Mouse (Mus musculus) hindbrain, postnatal 0 days (tissue): ENCODE measurements at regions not wholly inside any gene's neighbourhood (a gene's known extent, or its start where the extent isn't known, plus 50 kb on each side); places are given as distances from the start of the nearest gene placed in this dataset.

Experiments
- ATAC-seq: fragments of 200-750 bp; cut with Nextera tagmentation; 2 replicates; pipeline ENCODE4 v1.8.0; 2017; ENCODE audit warnings: mild to moderate bottlenecking, moderate TSS enrichment, moderate library complexity
- DNase-seq: peaks from one replicate; pipeline ENCODE4 v3.0.0-alpha.2; 2015; ENCODE audit warnings: low spot score
- H3K27ac ChIP-seq: fragments of 300-500 bp; sonication (generic); 2 replicates; pipeline ENCODE4 v1.5.1; 2014; ENCODE audit warnings: mild to moderate bottlenecking
- H3K27me3 ChIP-seq: fragments of 300-500 bp; sonication (generic); 2 replicates; pipeline ENCODE4 v1.6.1; 2014; ENCODE audit warnings: low read length, mixed read lengths; ENCODE audit not compliant: insufficient read depth
- H3K36me3 ChIP-seq: fragments of 300-500 bp; sonication (generic); 2 replicates; pipeline ENCODE4 v1.6.1; 2014; ENCODE audit warnings: low read length, mixed read lengths; ENCODE audit not compliant: insufficient read depth
- H3K4me1 ChIP-seq: fragments of 300-500 bp; sonication (generic); 2 replicates; pipeline ENCODE4 v1.6.1; 2014; ENCODE audit warnings: antibody characterized with exemption, low read length, mixed read lengths; ENCODE audit not compliant: insufficient read depth
- H3K4me2 ChIP-seq: fragments of 300-500 bp; sonication (generic); 2 replicates; pipeline ENCODE4 v1.6.1; 2014; ENCODE audit warnings: low read depth, mild to moderate bottlenecking, low read length, moderate library complexity, mixed read lengths
- H3K4me3 ChIP-seq: fragments of 300-500 bp; sonication (generic); 2 replicates; pipeline ENCODE4 v1.5.1; 2014; ENCODE audit warnings: low read length
- H3K9ac ChIP-seq: fragments of 300-500 bp; sonication (generic); replicated peaks from 2 replicates; pipeline ENCODE4 v1.6.1; 2014; ENCODE audit warnings: mild to moderate bottlenecking, low read length, moderate library complexity, mixed read lengths
- H3K9me3 ChIP-seq: fragments of 300-500 bp; sonication (generic); 2 replicates; pipeline ENCODE4 v1.6.1; 2016; ENCODE audit warnings: low read length, mixed read lengths
- CTCF ChIP-seq: IDR thresholded peaks from 2 replicates; pipeline ENCODE4 v1.5.1; 2016; ENCODE audit warnings: antibody characterized with exemption, control low read depth, low read depth
- WGBS: fragments of 180-500 bp; shearing (Covaris S2); extraction: QIAGEN DNeasy Blood & Tissue Kit; methylation state at CpG from one replicate; pipeline ENCODE4 v1.1.7; 2014; 5-methylcytosine and 5-hydroxymethylcytosine counted together

GRCm38 (mm10) chr16:26181716-26182115 lies 76.1 kb upstream of the P3h2 start:
- WGBS, result 88% methylated on average over 3 of the region's 3 CpGs
- H3K36me3 ChIP-seq, result no peaks in the 10 kb centered on the region
- no peak for ATAC-seq
- H3K4me3 ChIP-seq, result no peak overlapping the region
- no peak overlapping the region for H3K9ac ChIP-seq
- H3K9me3 ChIP-seq, result no peaks in the 10 kb centered on the region
- DNase-seq, result no peak
- no peak for TF ChIP-seq CTCF
- no peaks in the 10 kb centered on the region; the same call in 1 of the 2 replicates for H3K4me1 ChIP-seq
- no peaks in the 10 kb centered on the region for H3K27me3 ChIP-seq
- H3K4me2 ChIP-seq, result no peak overlapping the region
- no peak overlapping the region for H3K27ac ChIP-seq

DNA sequence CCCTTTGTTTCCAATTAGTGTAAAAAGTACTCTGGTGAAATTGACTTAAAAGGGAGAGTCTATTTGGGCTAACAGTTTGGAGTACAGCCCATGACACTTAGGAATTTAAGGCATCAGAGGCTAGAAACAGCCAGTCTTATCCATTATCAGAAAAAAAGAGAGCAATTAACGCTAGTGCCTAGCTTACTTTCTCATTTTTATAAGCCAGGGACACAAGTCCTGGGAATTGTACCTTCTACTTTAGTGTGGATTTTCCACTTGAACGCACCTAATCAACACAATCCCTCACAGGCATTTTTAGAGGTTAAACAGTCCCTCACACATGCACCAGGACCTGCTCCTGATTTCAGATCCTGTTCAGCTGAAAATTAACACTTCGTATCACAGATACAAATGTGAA lies 65.9 kb upstream of the P3h2 start:
- Histone ChIP-seq H3K27ac (no peak overlapping the region), H3K4me3 (no peak overlapping the region), H3K4me2 (no peak overlapping the region), H3K9ac (no peak overlapping the region), H3K36me3 (no peaks in the 10 kb centered on the region), H3K27me3 (no peaks in the 10 kb centered on the region), H3K4me1 (no peaks in the 10 kb centered on the region), H3K9me3 (no peaks in the 10 kb centered on the region)
- WGBS, result 56% methylated on average over 3 of the region's 3 CpGs
- no peak for DNase-seq
- ATAC-seq, result no peak
- TF ChIP-seq CTCF, result no peak

DNA sequence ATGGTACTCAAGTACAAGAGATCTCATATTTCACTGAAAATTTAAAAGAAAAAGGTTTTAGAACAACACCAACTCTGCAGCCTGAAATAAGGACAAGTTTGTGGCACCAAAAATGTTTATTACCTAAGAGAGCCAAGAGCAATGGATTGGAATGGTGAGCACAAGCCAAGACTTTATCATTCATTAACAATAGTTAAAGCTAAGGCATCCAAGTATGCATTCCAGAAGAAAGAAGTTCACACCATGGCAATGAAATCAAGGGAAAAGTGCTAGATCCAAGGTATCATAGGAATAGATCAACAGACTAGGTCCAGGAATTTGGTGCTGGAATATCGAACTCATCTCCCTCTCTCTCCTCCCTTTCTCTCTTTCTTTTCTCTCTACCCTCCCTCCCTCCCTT lies 63.8 kb upstream of the P3h2 start:
- no peaks in the 10 kb centered on the region for H3K4me1 ChIP-seq
- no peak for ATAC-seq
- no peaks in the 10 kb centered on the region for H3K36me3 ChIP-seq
- no peaks in the 10 kb centered on the region for H3K9me3 ChIP-seq
- 96% methylated on average over 1 of the region's 1 CpGs for WGBS
- no peak overlapping the region for H3K9ac ChIP-seq
- no peak overlapping the region for H3K27ac ChIP-seq
- no peak for DNase-seq
- TF ChIP-seq CTCF, result no peak
- H3K4me3 ChIP-seq, result no peak overlapping the region
- no peak overlapping the region for H3K4me2 ChIP-seq
- no peaks in the 10 kb centered on the region for H3K27me3 ChIP-seq

DNA sequence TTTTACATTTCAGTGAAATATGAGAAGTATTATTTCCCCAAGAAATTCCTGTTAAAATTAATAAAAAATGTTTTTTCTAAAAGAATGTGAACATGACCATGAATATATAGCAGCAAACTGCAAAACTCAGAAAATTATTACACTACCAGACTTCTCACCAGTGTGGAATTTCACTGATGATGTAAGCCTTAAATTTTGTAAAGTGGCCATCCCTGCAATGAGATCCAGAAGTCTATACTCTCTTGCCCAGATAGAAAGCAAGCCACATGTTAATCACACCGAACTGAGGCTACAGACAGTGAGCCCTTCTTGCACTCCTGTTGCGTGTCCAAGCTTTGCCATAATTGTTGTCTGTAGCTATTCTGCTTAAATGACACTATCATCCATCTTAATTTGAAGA lies 62.6 kb upstream of the P3h2 start:
- Histone ChIP-seq H3K4me3 (no peak overlapping the region), H3K27me3 (no peaks in the 10 kb centered on the region), H3K4me2 (no peak overlapping the region), H3K9ac (no peak overlapping the region), H3K27ac (no peak overlapping the region), H3K4me1 (no peaks in the 10 kb centered on the region), H3K36me3 (no peaks in the 10 kb centered on the region), H3K9me3 (no peaks in the 10 kb centered on the region)
- no peak for DNase-seq
- ATAC-seq, result no peak
- TF ChIP-seq CTCF, result no peak
- 93% methylated on average over 2 of the region's 2 CpGs for WGBS

GRCm38 (mm10) chr16:26164066-26164465 lies 58.5 kb upstream of the P3h2 start:
- 56% methylated on average over 4 of the region's 4 CpGs for WGBS
- ATAC-seq, result no peak
- Histone ChIP-seq H3K4me1 (no peaks in the 10 kb centered on the region), H3K9ac (no peak overlapping the region), H3K9me3 (no peaks in the 10 kb centered on the region), H3K27ac (no peak overlapping the region), H3K27me3 (no peaks in the 10 kb centered on the region), H3K36me3 (no peaks in the 10 kb centered on the region), H3K4me2 (no peak overlapping the region), H3K4me3 (no peak overlapping the region)
- DNase-seq, result no peak
- TF ChIP-seq CTCF, result no peak

GRCm38 (mm10) chr16:26163401-26163800 lies 57.8 kb upstream of the P3h2 start:
- DNase-seq, result no peak
- H3K4me3 ChIP-seq, result no peak overlapping the region
- 68% methylated on average over 2 of the region's 2 CpGs for WGBS
- no peaks in the 10 kb centered on the region for H3K36me3 ChIP-seq
- ATAC-seq, result no peak
- no peak overlapping the region for H3K4me2 ChIP-seq
- no peaks in the 10 kb centered on the region for H3K9me3 ChIP-seq
- H3K27ac ChIP-seq, result no peak overlapping the region
- TF ChIP-seq CTCF, result no peak
- no peaks in the 10 kb centered on the region for H3K27me3 ChIP-seq
- no peak overlapping the region for H3K9ac ChIP-seq
- H3K4me1 ChIP-seq, result no peaks in the 10 kb centered on the region

GRCm38 (mm10) chr16:26157606-26158005 lies 52.0 kb upstream of the P3h2 start:
- no peaks in the 10 kb centered on the region for H3K36me3 ChIP-seq
- no peaks in the 10 kb centered on the region for H3K9me3 ChIP-seq
- no peak overlapping the region for H3K9ac ChIP-seq
- H3K4me1 ChIP-seq, result no peaks in the 10 kb centered on the region
- WGBS, result 90% methylated on average over 5 of the region's 5 CpGs
- no peak overlapping the region for H3K4me2 ChIP-seq
- DNase-seq (no peak), ATAC-seq (no peak)
- no peak for TF ChIP-seq CTCF
- no peak overlapping the region for H3K27ac ChIP-seq
- H3K4me3 ChIP-seq, result no peak overlapping the region
- H3K27me3 ChIP-seq, result no peaks in the 10 kb centered on the region
